24 mouse cellular contexts compared by ENCODE assay signal in genomic region chr19:41193379-41193778, GRCm38 (mm10). TPM values are rescaled to one million over a fixed set of nuclear protein-coding genes. Genes with fewer than 3 reads are reported as not detected.
"Had no signal": no experiment of that assay in that cellular context is flagged by ENCODE, and none has a peak within 500 bp of the region (broad histone marks: within the 10 kb centered on the region; RNA-seq: fewer than 3 reads in every experiment).

No protein-coding gene starts in this region.

- ATAC-seq: inflammation-experienced regulatory T-cells, adult 6 months; intestine, embryonic 15.5 days; intestine, postnatal 0 days had no signal

- H3K4me3 ChIP-seq: heart, adult 2 months; hindbrain, embryonic 10.5 days; hindbrain, embryonic 12.5 days; intestine, embryonic 15.5 days; layer of hippocampus, adult 2 months; left cerebral cortex, adult 2 months; limb, embryonic 10.5 days; limb, embryonic 12.5 days had no signal

- DNase-seq: gastrocnemius, postnatal 14 days; heart, adult 2 months; heart, postnatal 10 days; heart, postnatal 4 days; kidney, adult 18-20 months; kidney, adult 8-10 months; kidney, postnatal 10 days; kidney, postnatal 25 days; kidney, postnatal 4 days; liver had no signal

- H3K4me1 ChIP-seq: intestine, embryonic 15.5 days; limb, embryonic 12.5 days had no signal

- H3K36me3 ChIP-seq: hindbrain, embryonic 10.5 days; hindbrain, embryonic 12.5 days; intestine, embryonic 15.5 days; limb, embryonic 10.5 days; limb, embryonic 12.5 days had no signal

- H3K27me3 ChIP-seq: hindbrain, embryonic 12.5 days; intestine, embryonic 15.5 days; limb, embryonic 12.5 days had no signal

- H3K9me3 ChIP-seq: hindbrain, embryonic 10.5 days; hindbrain, embryonic 12.5 days; intestine, embryonic 15.5 days; limb, embryonic 10.5 days; limb, embryonic 12.5 days had no signal

- H3K4me2 ChIP-seq: heart, embryonic 11.5 days; hindbrain, embryonic 12.5 days; hindbrain, embryonic 14.5 days; intestine, embryonic 15.5 days; limb, embryonic 12.5 days; liver, embryonic 11.5 days had no signal

- H3K9ac ChIP-seq: hindbrain, embryonic 12.5 days; hindbrain, embryonic 14.5 days; intestine, embryonic 15.5 days; limb, embryonic 12.5 days had no signal

- H3K27ac ChIP-seq: heart, adult 2 months; hindbrain, embryonic 10.5 days; hindbrain, embryonic 12.5 days; hindbrain, embryonic 14.5 days; intestine, embryonic 15.5 days; layer of hippocampus, adult 2 months; left cerebral cortex, adult 2 months; limb, embryonic 10.5 days; limb, embryonic 12.5 days had no signal

RNA-seq across cellular contexts. Expression of gene Tll2, which starts 13.3 kb away (rescaled TPM):
- polyA plus RNA-seq: heart, embryonic 11.5 days; inflammation-experienced regulatory T-cells, adult 6 months; kidney, embryonic 14.5 days; kidney, embryonic 16.5 days; limb, embryonic 10.5 days; liver, embryonic 11.5 days had no signal
